Mouse (Mus musculus) bone marrow macrophage, adult 2 months (primary cell): ENCODE data around the gene 1700016H13Rik.

ENCODE experiments used
- CTCF ChIP-seq: IDR thresholded peaks from 2 replicates; pipeline ENCODE4 v1.5.1; 2012; ENCODE audit warnings: low read depth, mild to moderate bottlenecking, low read length, moderate library complexity
- POLR2A ChIP-seq: IDR thresholded peaks from 2 replicates; pipeline ENCODE4 v1.6.1; 2012; ENCODE audit warnings: mild to moderate bottlenecking, low read depth, low read length, borderline replicate concordance

DNA sequence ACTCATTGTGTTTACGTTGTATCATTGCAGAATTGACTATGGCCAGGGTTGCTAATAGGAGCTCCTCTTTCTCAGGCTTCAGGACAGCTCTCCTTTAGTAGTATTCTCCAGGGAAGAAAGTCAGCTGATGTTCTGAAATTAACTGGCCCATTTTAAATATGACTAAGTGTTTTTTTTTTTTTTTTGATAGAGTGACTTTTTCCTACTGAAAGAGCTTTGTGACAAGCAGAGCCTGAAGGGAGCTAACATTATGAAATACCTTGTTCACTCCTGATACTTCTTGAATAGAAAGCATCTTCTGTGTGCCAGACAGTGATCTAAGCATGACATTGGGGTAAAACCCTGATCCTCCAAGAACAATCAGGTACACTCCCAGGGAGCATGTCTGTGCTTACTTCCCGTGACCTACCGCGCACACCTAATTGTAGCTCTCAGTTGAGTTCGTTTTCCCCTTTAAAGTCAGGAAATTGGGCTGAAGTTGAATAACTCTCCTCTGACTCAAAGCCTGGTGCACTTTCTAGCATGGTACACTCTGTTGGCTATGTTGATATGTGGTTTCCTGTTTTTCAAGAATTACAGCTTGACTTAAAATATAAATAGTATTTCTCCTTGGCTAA, 42.2 kb upstream of the 1700016H13Rik start:
- TF ChIP-seq CTCF (no peak), POLR2A (no peak)
